Mouse (Mus musculus): ENCODE measurements around the gene Cd160.
A peak's percentile ranks its signal among the peaks of the same experiment; 100 is the strongest.

DNA sequence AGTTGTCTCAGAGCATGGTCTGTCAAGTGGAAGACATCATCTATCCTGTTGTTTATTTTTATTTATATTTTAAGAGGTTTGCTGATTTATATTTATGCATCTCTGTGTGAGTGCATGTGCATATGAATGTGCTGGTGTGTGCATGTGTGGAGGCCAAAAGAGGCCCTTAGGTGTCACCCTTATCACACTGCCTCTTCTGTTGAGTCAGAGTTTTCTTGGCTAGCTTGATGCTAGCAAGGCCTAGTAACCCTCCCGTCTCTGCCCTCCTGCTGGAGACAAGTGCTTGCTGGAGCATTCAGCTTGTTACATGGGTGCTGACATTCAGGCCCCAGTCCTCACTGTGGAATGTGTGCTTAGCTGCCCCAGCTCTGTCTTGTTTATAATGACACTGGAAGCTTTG lies 56.2 kb downstream of the Cd160 start:
- TF ChIP-seq ZKSCAN1 (IDR thresholded peaks at IDR 0.05; ENCODE audit: low read depth, low read length) (no peak), CTCF (IDR thresholded peaks at IDR 0.05 in 2 of 3, conservative IDR thresholded peaks at IDR 0.05 in 1 of 3; ENCODE audit: control insufficient read depth in 1 of 3, insufficient read depth in 1 of 3, low read depth in 2 of 3, low read length in 3 of 3, poor library complexity in 1 of 3, severe bottlenecking in 1 of 3) (peak in 2 of 3 experiments; percentile 42 to 71; a peak in 4 of 6 replicates)
